Mouse (Mus musculus) kidney, postnatal 14 days (tissue): ENCODE results near the gene Cd19.

Experiments
- DNase-seq: peaks from one replicate; pipeline ENCODE4 v3.0.0; 2022; ENCODE audit warnings: mixed read lengths

Cd19 gene

DNA sequence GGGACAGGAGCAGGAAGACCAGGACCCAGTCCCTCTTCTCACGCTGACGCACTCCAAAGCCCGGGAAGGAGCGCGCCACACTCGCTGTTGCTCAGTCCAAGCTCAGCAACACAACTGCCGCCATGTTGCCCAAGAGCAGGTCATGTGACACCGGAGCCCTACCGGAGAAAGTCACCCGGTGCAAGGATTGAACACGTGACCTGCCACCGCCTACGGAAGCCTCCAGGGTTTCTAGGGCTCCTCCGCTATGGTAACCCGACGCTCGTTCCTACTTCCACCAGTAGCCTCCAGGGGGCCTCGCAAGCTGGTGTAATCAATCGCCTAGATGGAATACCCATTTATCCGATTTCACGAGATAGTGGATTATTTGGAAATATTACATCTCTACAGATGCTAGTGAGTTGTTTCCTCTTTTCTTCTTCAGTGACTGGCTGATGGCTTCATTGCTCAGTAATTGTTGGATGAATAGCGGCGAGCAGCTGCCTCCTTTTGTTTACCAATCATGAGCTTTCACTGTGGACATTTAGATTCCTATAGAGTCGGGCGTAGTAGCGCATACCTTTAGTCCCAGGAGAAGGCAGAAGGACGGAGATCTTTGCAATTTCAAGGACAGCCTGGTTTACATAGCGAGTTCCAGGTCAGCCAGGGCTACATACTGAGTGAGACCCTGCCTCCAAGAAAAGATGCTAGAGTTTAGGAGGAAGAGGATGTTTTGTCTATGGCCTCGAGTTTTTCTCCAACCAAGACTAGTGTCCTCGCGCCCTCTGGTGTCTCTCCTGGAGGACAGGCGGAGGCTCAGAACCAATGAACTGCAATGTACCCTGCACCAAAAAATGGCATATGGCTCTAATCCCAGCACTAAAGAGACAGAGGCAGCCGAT, 37.2 kb downstream of the Cd19 start, which contains the start of gene Spns1:
Spns1 (minus strand) TSS at position 173 of the 881 bp plus-strand sequence.
- peak; percentile 97 for DNase-seq

- no peak for DNase-seq
These were observed 37.8 kb downstream of the Cd19 start for GRCm38 (mm10) chr7:126376903-126377277.

DNA sequence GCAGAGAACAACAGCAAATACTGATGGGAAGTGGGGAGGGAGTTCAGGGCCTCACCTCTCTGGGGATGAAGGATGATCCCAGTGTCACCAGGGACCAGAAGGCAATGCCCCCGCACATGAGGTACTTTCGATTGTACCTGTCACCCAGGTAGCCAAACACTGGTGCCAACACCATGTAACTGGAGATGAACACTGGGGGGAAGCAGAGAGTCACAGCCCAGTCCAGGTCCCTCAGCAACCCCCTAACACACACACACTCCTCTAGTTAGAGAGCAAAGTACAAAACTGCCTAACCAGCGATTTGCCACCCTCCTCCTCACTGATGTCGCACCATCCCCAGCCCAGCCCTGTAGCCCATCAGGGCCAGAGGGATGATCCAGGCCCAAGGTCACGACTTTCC, 39.7 kb downstream of the Cd19 start:
- DNase-seq = no peak

DNA sequence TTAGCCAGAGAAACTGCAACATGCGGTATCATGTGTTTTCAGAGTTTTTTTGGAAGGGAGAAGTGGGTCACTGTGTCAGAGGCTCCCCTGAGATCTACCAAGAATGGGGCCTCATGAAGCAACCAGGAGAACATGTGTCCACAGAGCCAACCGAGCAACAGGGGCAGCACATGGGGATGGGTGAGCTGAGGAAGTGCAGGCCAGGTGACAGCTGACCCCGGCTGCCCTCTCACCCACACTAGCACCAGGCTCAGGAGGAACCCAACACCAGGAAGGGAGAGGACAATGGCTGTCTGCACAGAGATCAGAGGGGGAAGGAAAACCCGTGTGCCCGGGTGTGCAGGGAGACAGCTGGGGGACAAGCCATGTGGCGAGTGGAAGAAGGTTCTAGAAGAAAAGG, 40.2 kb downstream of the Cd19 start:
- no peak for DNase-seq

DNA sequence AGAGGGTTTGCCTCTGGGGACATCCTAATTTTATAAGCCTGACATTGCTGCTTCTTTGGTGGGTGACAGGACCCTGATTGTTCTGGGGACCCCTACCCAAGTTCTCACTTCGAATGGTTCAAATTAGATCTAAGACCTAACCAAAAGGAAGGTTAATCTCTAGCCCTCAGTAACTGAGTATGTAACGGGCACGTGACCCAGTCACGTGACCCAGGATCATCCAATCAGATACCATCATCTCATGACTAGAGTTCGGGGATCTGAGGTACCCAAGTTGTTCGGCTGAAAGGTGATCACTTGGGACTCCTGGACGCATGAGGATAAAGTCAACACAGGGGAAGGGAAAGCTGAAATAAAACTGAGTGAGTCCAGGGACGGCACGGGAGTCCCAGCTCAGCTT, 41.7 kb downstream of the Cd19 start:
- no peak for DNase-seq

- DNase-seq = no peak
These were observed 45.3 kb downstream of the Cd19 start, which contains the start of gene Lat for GRCm38 (mm10) chr7:126369393-126369792. Gene Lat, minus strand, starts transcription at chr7:126369570.

DNA sequence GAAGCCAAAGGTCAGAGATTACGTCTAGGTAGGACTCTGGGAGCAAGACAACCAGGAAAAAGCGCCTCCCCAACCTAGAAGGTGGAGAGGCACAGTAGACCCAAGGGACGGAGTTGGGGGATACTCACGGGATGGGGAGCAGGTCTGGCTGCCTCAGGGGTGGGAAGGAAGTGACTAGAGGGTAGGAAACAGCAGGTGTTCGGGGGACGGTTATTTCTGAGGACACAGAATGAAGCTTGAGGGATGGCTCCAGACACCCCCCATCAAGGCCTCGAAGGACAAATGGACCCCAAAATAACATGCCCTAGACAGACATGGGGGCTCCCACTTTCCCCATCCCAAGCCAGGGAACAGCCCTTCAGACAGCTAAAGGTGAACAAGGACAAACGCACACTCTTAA, 46.3 kb downstream of the Cd19 start:
- DNase-seq = no peak

DNA sequence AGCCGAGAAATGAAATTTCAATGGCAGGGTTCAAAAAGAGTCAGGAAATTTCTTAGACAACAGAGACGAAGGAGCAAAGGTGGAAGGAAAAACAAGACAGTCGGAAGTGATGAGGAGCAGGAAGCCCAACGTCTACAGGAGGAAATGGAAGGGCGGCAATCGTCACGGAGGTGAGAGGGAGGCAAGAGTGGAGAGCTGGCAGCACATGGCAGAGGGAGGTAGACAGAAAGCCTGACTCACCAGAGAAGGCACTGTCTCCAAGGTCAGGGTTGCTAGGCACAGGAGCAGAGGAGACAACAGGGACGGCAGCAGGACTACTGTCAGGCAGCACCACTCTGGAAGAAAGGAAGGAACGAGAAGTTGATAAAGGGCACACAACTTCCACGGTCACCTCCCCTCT, 47.1 kb downstream of the Cd19 start:
- no peak for DNase-seq

- DNase-seq = no peak
These were observed 51.7 kb downstream of the Cd19 start for GRCm38 (mm10) chr7:126363038-126363437.

- DNase-seq = no peak
These were observed 55.6 kb downstream of the Cd19 start for GRCm38 (mm10) chr7:126359049-126359448.
